Mouse (Mus musculus) ES-CJ7 (cell line): ENCODE results near the gene Asic2.

ENCODE experiments used
- DNase-seq: peaks from one replicate; pipeline ENCODE4 v3.0.0; 2011; ENCODE audit warnings: low read depth, low spot score

Asic2 gene

GRCm38 (mm10) chr11:81750016-81750415 lies 218.2 kb downstream of the Asic2 start:
- no peak for DNase-seq

DNA sequence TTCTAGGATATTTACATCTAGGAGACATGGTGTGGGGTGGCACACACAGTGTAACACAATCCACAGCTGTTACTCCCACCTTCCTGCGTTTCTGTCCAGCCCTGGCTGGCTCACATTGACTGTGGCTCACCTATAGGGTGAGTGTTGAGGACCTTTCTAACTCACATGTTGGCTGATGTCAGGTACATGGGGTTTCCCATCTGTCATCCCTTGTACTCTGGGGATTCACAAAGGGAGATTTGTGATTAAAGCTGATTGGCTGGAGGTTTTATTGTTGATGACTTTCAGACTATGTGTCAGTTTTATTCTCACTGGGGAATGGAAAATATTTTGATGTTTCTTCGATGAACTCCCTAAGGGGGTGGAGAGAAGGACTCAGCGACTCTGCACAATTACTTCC lies 229.3 kb downstream of the Asic2 start:
- no peak for DNase-seq

DNA sequence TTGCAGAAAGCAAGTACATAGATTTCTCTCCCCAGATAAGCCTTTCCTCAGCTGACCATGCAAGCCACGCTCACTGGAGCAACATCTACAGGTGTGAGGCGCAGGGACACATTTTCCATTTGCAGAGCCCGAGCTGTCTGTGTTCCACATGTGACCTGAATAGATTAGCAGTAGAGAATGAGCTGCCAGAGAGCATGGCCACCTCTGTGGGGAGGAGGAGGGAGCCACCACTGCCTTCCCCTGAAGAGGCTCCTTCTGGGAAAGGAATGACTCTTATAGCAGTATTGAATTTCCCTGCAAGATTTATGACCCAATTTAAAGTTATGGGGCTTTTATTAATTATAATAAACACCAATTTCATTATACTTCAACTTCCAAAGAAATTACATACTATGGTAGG lies 230.5 kb downstream of the Asic2 start:
- DNase-seq = no peak

DNA sequence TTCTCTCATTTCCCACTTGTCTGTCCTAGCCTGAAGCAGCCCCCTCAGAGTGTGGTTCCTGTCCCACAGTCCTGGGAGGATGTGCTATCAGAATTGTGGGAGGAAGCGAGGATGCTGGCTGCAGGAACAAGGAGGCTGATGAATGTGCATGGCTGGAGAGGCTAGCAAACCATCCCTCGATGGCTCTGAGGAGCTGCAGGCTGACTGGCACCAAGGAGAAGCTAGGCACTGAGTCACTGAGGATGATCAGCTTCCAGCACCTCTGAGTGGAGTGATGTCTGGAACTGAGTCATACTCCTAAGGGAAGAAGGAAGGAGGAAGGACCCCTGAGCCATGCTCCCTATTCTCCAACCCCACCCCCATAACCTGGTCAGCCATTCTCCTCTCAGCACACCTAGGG lies 246.2 kb downstream of the Asic2 start:
- no peak for DNase-seq

DNA sequence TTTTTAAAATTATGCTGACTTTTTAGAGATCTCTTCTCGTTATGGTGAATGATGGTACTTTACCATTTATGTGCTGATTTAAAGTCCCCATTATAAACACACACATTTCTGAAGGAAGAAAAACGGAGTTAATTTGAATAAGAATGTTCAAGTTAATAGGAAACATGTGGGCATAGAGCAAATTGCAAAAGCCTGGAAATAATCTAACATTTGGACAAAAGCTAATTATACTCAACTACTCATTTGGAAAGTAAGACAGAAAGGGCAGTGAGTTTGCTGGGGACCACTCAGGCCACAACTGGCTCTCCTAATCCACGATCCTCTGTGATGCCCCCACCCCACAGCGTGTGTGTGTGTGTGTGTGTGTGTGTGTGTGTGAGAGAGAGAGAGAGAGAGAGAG lies 253.5 kb downstream of the Asic2 start:
- no peak for DNase-seq

- DNase-seq = no peak
Observed at GRCm38 (mm10) chr11:81706996-81707395, 261.3 kb downstream of the Asic2 start.

DNA sequence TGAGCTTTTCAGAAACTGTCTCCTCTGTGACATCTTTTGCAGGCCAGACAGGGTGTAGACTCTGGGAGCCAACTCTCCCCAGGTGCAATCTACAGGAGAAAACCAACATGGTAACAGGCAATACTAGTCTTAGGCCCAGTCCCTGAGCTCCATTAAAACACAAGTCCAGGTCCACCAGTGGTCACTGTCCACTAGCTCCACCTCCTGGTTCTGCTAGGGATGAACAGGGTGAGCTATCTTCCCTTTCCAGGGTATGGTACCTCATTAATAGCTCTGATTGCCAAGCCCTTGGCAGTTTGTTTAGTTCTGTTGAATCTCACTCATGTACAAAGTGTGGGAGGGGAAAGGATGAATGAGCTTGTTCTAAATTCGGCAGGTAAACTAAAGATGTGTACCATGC lies 270.2 kb downstream of the Asic2 start:
- no peak for DNase-seq

DNA sequence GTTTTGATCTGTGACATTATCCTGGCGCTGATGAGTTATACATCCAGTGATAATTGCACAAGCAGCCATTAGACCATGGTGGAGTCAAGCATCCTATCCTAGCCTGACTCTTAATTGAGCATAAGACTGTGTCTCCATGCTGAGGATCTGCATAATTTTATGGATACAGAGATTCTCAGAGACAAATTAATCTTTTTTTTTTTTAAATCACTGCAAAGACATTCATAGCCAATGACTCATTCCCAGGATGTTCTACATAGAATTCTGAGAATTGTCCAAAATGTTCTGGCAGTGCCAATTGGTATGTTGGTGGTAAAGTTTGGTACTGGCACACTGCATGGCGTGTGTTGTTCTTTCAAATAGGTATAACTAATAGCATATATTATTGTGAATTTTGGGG lies 272.8 kb downstream of the Asic2 start:
- DNase-seq = no peak

DNA sequence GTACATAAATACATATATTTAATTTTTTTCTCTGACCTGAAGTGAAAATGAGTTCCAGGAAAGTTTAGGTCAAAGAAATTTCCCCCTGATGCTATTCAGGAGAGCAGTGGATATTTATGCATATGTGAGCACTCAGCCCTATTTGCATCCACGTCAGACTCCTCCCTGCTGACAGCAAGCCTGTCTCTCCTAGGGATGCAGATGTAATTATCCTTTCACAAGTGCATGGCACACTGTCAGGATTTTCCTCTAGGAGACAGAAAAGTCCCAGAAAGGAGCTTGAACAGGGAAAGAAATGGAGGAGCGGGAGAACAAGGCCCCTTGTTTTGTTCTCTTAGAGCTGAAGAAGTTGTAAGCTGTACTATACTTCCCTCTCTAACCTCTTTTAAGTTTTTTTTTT lies 287.7 kb downstream of the Asic2 start:
- no peak for DNase-seq

DNA sequence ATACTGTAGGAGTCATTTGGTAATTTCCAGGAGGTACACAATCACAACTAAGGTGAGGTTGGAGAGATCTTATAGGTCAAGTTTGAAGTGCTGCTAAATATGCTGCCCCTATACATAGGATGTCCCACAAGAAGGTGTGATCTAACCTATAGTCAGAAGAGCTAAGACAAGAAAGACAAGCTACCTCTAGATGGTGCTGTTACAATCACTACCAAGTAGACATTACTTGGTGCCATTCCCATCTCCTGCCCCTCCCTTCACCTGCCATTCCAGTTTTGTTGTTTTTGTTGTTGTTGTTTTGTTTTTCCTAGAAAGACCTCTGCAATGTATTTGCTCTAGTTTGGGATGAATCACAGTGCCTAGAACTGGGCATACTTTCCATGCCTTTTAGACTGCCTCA lies 296.5 kb downstream of the Asic2 start:
- peak; percentile 19 for DNase-seq

GRCm38 (mm10) chr11:81670436-81670835 lies 297.8 kb downstream of the Asic2 start:
- DNase-seq = peak; percentile 11

GRCm38 (mm10) chr11:81658850-81659249 lies 309.4 kb downstream of the Asic2 start:
- DNase-seq = no peak

DNA sequence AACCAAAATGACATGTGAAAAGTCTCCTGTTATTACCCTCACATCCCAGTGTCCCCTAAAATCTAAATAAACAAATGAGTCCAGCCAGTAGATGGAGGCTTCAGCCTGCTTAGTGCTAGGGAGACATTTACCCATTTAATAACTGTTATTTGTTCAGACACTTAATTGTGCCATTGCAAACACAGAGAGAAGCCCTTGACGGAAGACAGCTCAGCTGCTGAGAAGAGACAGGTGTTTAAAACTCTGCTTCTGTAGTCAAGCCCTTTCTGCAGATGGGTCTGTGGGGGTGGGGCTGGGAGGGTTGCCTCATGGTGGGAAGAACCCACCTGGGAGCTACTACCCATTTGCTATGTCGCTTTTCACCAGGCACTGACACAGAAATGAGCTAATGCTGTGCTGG lies 311.1 kb downstream of the Asic2 start:
- no peak for DNase-seq

DNA sequence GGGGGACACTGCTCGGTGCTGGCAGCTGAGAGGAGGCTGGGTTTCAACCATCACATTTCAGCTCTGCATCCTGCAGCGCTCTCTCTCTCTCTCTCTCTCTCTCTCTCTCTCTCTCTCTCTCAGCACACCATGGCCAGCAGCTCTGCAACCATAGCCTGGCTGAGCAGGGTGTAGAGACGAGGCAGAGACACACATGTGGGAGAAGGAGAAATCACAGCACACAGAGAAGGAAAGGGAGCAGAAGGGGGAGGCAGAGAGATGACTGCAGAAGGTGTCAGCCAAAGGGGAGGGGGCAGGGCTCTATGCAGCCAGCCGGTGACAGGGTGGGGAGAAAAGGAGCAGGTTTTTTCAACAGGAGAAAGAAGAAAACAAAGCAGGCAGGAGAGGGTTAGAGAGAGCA lies 320.4 kb downstream of the Asic2 start:
- no peak for DNase-seq

- DNase-seq = peak; percentile 41
Observed at GRCm38 (mm10) chr11:81645549-81645948, 322.7 kb downstream of the Asic2 start.

DNA sequence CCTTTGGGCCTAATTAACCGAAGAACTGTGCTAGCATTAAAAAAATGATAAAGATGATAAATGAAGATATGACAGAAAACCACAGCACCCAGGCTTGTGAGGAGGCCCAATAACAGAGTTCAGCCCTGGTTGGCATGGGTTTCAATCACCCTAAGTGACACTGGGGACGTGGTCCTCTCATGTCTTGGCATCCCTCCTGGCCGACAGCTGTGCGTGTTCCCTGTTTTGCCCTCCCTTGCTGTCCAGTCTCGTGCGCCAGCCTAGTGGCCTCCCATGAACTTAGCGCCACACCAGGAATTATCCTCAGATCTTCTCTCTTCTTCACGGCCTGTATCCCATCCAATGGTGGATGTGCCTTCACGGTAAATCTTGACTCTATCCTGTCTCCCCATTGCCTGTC lies 331.9 kb downstream of the Asic2 start:
- DNase-seq = no peak

- DNase-seq = peak; percentile 64
Observed at GRCm38 (mm10) chr11:81634360-81635350, 333.6 kb downstream of the Asic2 start.

DNA sequence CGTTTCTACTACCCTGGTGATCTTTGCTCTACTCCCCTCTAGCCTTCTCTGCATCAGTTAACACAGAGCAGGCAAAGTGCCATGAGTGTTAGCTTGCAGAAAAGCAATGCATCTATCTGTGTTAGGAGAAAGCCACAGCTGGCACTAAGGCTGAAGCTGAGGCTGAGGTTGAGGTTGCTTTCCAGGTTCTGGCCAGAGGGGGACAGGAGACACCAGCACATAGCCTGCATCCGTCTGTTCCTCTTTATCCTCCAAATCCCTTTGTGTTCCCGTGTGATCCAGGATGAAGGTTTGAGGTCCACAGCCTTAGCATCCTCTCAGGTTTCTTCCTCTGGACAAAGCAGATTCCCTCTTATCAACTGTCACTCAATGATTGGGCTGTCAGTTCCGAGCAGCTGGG lies 343.1 kb downstream of the Asic2 start:
- no peak for DNase-seq

DNA sequence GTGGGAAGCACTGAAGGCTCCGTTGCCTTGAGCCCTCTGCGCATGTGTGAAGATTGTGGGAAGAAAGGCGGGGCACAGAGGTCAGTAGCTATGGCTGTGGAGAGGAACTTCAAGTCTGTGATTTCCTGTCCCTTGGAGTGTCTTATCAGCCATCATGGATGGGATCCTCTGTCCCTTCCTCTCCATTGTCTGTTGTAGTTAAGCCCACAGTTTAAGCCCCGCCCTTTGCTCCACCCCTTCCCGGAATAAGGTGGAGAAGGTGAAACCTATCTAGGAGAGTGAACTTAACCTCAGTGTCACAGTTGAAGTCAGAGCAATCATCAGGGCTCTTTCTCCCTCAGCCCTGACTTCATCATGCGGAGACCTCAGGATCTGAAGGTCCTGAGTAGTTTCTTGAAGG lies 347.7 kb downstream of the Asic2 start:
- DNase-seq = peak; percentile 84

GRCm38 (mm10) chr11:81616437-81616836 lies 351.8 kb downstream of the Asic2 start:
- DNase-seq = peak; percentile 81

DNA sequence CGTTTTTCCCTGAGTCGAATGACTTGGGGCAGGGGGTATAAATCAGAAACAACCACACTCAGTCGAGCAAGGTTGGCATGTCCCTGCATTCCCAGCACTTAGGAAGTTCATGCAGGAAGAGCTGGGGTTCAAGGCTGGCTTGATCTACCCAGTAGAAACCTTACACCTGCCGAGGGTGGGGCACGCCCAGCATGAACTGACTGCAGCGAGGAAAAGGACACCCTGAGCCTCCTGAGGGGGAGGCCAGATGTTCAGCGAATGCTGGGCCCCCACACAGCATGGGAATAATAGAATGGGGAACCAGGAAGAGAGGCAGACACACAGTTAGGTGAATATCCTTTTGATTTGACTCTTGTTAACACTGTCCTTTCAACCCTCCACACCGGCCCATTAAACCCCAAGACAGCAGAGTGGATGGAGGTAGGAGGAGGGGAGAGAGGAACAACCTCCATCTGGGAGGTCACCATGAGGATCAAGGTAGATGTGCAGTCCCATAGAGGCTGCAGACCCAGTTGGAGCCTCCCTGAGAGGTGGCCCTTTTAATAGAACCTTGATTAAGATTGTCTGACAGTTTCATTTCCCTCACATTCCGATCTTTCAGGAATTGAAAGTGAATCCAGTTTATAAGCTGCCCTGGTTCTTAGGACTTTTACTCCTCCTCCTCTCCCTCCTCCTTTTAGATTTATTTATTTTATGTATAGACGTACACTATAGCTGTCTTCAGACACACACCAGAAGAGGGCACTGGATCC lies 354.2 kb downstream of the Asic2 start:
- DNase-seq = peak; percentile 66

GRCm38 (mm10) chr11:81612798-81613540 lies 355.3 kb downstream of the Asic2 start:
- DNase-seq = peak; percentile 96
